Mouse (Mus musculus): ENCODE data around the gene Mlf2.
A peak's percentile ranks its signal among the peaks of the same experiment; 100 is the strongest.

The Mlf2 gene

DNA sequence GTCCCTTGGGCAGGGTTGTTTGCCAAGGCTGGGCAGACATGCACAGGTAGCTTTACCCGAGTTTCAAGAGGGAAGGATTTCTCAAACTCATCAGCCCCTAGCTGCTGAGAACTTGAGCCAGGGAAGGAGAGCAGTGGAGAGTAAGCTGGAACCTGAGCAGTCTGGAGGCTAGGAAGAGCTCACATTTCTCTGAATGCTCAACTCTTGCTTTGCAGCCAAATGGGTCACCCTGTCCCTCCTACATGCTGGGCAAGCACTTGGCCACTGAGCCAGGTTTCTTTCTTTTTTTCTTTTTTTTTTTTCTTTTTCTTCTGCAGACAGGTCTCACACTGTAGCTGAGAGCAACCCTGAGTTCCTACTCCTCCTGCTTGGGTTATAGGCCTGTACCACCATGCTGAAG, 5.5 kb downstream of the Mlf2 start:
- DNase-seq: no peak

DNA sequence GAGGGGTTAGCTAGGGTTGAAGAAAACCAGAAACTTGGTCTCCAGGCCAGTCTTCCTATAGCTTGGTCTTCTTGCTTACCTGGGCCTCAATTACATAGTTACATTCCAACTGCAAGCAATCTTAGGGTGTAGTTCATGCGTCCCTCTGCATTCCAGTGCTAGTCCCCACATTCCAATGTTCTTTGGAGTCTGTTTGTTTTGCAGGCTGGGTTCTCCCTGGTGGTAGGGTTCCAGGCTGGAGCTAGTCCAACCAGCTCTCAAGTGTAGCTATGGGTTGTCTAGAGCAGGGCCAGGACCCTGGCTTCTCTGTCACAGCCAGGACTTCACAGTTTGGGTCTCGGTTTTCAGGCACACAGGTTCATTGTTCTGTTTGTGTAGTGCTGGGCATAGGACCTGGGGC, 6.3 kb downstream of the Mlf2 start:
- no peak for DNase-seq

DNA sequence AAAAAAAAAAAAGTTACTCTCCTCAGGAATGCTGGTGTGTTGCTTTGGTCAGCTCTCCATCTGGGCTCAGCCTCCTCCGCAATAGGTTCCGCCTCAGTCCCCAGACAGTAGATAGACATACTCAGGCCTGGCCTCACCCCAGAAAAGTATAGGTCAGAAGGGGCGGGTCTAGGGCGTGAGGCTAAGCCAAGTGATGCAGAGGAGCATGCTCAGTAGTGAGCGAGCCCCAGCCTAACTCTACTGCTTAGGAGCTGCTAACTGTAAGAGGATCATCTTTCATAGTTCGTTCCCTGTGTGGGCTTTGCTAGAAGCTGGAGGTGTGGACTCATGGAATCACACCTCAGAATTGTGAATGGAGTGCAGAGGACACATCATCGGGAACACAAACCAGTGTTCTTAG, 7.4 kb downstream of the Mlf2 start:
- DNase-seq: no peak

DNA sequence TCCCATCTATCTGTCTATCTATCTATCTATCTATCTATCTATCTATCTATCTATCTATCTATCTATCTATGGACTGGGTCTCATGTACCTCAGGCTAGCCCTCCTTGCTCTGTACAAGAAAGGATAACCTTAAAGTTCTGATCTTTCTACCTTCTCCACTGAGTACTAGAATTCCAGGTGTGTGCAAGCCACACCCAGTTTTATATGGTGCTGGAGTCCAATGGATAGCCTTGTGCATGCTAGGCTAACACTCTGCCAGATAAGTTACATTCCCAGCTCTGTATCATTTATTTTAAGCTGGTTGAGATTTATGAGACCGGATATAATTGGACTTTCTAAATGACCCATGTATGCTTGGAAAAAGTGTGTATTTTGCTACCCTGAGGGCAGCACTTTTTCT, 10.5 kb downstream of the Mlf2 start:
- DNase-seq: no peak

DNA sequence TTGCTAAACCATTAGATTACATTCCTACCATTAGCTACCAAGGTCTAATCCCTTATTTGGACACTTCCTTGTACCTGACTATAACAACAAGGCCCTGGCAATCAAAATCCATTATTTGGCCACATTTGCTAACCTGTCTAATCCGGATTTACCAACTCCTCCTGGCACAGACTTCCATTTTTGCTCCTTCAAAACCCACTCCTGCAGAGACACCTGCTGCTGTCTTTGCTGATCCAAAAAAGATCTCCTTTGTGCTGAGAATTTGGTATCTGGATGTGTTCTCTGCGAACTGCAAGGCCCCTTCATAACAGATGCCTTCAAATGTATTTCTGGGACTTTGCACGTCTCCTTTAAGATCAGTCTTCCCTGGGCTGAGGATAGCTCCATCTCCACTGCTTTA, 12.3 kb downstream of the Mlf2 start:
- DNase-seq: no peak

DNA sequence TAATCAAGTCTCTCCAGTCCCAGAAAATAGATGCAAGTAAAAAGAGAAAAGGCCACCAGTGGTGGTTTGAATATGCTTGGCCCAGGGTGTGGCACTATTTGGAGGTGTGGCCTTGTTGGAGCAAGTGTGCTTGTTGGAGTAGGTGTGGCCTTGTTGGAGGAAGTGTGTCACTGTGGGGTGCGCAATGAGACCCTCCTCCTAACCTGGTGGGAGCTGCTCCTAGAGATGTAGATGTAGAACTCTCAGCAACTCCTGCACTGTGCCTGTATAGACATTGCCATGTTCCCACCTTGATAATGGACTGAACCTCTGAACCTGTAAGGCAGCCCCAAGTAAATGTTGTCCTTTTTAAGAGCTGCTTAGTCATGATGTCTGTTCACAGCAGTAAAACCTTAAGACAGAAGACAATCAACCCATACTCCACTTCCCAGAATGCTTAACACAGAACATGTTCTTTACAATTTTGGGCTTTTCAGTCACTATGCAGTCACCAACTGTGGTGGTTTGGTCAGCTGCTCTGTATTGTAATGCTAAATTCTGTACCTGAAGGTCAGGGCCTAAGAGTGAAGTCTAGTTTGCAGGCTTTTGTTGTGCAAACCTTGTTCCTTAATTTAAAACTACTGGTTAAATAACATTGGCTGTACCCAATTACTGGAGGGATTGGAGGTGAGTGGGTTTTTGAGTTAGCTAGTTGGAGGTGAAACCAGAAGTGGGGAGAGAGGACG, 23.0 kb downstream of the Mlf2 start:
- no peak for DNase-seq

DNA sequence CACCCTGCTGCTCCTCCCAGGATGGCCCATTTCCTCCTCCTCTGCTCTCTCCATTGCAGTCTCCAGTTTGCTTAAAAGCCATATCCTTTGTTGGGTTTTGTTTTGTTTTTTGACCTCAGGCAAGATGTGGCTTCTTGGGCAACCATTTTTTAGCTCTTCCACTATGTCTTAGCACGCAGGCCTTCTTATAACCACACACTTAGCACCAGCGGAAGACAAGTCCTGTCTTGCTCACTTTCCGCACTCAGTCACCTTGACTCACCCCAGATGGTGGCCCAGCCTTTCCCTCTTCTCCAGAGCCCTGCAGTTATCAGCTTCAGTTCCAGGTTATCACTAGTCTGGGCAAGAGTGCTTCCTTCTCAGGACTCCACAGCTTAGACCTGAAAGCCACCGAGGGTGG, 24.0 kb downstream of the Mlf2 start:
- DNase-seq: no peak

DNA sequence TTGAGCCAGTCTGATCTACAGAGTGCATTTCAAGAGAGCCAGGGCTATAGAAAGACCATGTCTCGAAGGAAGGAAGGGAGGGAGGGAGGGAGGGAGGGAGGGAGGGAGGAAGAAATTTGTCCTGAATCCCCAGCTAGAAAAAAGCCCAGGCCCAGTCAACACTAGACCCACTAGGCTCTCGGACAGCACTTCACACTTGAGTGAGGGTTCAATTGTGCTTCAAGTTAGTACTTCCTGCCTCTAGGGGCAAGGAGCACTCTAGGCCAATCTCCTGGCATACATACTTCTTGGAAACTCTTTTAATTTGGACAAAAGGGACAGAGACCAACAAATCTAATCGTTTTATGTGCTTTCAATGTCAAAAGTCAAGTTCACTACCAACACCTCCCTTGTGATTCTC, 26.9 kb downstream of the Mlf2 start:
- DNase-seq: no peak

DNA sequence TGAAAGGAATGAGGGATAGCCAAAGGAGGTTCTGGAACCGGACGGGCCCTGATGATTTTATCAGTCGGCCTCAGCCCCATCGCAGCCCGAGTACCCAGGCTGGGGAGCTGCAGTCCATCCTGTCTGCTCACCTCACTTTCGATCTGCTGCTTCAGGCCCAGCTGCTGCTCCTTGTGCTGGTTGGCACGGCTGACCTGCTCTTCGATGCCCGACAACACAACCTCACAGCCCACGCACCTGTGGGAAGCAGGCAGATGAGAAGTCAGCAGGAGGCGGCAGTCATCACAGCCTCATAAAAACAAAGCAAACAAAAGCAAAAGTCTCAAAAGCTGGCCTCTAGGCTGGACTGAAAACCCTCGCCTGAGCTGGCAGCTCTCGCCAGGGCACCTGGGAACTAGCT, 28.8 kb downstream of the Mlf2 start:
- DNase-seq: no peak

DNA sequence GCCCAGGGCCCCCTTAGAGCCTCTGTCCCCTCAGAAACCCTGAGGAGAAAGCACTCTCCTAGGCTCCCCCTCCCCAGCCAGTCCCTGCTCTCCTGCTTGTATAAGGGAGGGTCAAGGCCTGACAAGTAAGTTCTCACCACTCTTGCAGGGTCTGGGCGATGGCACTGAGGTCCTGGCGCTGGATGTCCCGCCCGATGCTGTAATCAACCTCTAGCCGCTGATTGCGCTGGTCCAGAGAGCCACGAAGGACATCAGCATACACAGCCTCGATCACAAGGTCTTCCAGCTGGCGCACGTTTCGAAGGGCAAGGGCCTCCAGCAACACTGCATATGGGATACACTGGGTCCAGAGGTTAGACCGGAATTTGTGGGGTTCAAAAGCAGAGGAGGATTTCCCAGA, 29.8 kb downstream of the Mlf2 start:
- no peak for DNase-seq

DNA sequence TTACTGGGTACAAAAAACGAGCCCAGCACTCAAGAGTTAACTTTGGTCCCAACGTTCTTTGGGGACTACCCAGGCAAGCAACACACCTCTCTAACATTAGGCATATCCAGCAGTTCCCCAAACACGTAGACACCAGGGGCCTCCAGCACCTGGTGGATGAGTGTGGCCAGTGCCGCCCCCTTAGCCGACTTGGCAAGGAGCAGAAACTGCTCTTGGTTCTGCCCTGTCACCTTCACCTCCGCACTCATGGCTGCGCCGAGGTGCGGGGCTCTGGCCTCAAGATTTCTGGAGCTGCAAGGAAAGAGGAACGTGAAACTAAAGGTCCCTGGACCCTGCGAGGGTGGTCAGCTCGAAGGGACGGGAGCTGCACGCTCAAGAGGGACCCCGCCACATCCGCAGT, 33.5 kb downstream of the Mlf2 start:
- no peak for DNase-seq

DNA sequence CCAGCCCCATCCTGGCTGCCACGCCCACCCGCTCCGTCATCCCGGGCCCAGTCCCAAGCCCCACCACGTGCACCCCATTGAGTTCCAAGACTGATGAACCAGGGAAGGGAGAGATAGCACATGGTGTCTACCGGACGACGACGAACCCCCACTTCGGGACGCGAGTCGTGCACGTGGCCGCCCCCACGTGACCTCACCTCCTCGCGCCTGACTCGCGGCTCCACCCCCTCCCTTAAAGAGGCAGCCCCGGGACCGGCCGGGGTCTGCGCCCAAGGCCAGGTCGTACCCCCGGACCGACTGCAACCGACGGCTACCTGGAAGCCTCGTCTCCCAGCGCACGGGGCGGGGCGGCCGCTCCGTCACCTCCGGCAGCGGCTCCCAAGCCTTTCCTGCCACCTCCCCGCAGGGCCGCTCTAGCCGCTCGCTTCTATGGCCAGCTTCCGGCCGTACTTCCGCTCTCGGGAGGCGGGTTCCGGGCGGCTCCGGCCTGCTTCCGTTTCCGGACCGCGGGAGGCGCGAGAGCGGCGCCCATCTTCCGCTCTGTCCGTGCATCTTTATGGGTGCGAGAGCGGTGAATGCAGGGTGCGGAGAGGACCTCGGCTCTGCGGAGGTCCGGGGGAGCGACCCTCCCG, 34.0 kb downstream of the Mlf2 start, which contains the start of gene Cops7a:
Gene Cops7a (minus strand): TSS at position 451 of the 632 bp plus-strand sequence.
- DNase-seq: peak; percentile 94

DNA sequence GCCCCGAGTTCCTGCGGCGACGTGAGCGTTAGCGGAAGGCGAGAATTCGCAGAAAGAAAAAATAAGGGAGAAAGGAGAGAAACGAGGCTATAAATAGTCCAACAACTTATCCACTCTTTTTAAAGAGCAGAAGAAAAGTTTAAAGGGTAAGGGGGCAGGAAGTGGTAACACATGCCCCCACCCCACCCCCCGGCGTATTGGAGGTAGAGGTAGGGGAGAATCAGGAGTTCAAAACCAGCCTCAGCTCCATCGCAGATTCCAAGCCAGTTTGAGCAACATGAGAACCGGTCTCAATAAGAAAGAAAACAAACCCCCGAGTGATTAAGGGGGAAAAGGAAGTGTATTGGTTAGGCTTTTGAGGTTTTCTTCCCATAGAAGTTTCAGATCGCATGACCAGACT, 34.6 kb downstream of the Mlf2 start:
- DNase-seq: no peak

DNA sequence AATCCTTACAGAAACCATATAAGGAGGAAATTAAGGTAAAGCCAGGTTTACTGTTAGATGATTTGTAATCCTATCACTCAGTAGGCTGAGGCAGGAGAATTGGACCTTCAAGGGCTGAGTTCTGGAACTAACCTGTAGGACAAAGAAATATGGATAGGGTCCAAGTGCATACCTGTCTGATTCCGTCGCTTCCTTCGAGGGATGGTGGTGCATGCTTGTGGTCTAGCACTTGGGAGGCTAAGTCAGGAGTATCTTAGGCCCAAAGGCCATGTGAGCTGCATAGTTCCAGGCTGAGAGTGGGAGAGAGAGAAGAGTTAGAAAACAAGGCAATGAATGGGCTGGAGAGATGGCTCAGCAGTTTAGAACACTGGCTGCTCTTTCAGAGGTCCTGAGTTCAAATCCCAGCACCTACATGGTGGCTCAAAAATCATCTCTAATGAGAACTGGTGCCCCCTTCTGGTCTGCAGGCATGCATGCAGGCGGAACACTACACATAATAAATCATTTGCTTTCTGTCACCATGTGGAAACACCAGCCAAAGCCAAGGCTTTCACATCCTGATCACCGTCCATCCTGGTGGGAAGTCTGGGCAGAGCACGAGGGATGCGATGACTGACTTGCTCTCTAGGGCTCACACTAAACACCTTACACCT, 35.4 kb downstream of the Mlf2 start:
- DNase-seq: no peak

DNA sequence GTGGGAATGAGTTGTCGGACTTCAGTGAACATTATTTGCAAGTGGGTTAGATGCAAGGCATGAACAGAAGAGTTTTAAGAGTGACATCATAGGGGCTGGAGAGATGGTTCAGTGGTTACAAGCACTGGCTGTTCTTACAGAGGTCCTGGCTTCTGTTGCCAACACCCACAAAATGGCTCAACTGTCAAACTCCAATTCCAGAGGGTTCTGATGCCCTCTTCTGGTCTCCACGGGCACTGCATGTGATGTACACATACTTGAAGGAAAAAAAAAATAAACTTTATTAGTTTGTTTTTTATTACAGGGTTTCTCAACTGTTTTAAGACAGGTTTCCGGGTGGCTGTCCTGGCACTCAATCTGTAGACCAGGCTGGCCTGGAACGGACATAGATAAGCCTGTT, 36.6 kb downstream of the Mlf2 start:
- DNase-seq: no peak
